Mouse (Mus musculus) liver, embryonic 13.5 days (tissue): ENCODE measurements around the gene Magi3. TPM values are rescaled to one million over a fixed set of nuclear protein-coding genes. Genes with fewer than 3 reads are reported as not detected.

Source experiments
- ATAC-seq: fragments of 200-750 bp; cut with Nextera tagmentation; 2 replicates; pipeline ENCODE4 v1.8.0; 2017; ENCODE audit warnings: low read depth, mild to moderate bottlenecking, moderate number of reproducible peaks, moderate library complexity
- DNase-seq: peaks from one replicate; pipeline ENCODE4 v3.0.0; 2022
- H3K27ac ChIP-seq: fragments of 300-500 bp; sonication (generic); 2 replicates; pipeline ENCODE4 v1.5.1; 2015; ENCODE audit warnings: moderate library complexity, mild to moderate bottlenecking, inconsistent platforms
- H3K27me3 ChIP-seq: fragments of 300-500 bp; sonication (generic); 2 replicates; pipeline ENCODE4 v1.6.1; 2015; ENCODE audit warnings: mild to moderate bottlenecking, inconsistent platforms
- H3K36me3 ChIP-seq: fragments of 300-500 bp; sonication (generic); 2 replicates; pipeline ENCODE4 v1.6.1; 2015; ENCODE audit warnings: mild to moderate bottlenecking, inconsistent platforms
- H3K4me1 ChIP-seq: fragments of 300-500 bp; sonication (generic); replicated peaks from 2 replicates; pipeline ENCODE4 v1.6.1; 2015; ENCODE audit warnings: inconsistent platforms
- H3K4me2 ChIP-seq: fragments of 300-500 bp; sonication (generic); 2 replicates; pipeline ENCODE4 v1.6.1; 2015; ENCODE audit warnings: inconsistent platforms, mild to moderate bottlenecking, moderate library complexity
- H3K4me3 ChIP-seq: fragments of 300-500 bp; sonication (generic); replicated peaks from 2 replicates; pipeline ENCODE4 v1.5.1; 2015; ENCODE audit warnings: mild to moderate bottlenecking, inconsistent platforms
- H3K9ac ChIP-seq: fragments of 300-500 bp; sonication (generic); 2 replicates; pipeline ENCODE4 v1.6.1; 2015; ENCODE audit warnings: mild to moderate bottlenecking, inconsistent platforms
- H3K9me3 ChIP-seq: fragments of 300-500 bp; sonication (generic); replicated peaks from 2 replicates; pipeline ENCODE4 v1.6.1; 2016; ENCODE audit warnings: inconsistent platforms
- WGBS: fragments of 180-500 bp; shearing (Covaris S2); methylation state at CpG from one replicate; pipeline ENCODE4 v1.1.7; 2015; ENCODE audit not compliant: insufficient replicate concordance; 5-methylcytosine and 5-hydroxymethylcytosine counted together
- polyA plus RNA-seq: library from polyadenylated mRNA; unstranded; fragments of >200 nt; fragmentation: Nextera tagmentation; extraction: Ambion mirVana; gene quantifications from 2 replicates; pipeline ENCODE4 v1.2.1, GENCODE M21; 2015

The Magi3 gene
- polyA plus RNA-seq, 1 experiment from 2014 or later = 1.2 TPM

DNA sequence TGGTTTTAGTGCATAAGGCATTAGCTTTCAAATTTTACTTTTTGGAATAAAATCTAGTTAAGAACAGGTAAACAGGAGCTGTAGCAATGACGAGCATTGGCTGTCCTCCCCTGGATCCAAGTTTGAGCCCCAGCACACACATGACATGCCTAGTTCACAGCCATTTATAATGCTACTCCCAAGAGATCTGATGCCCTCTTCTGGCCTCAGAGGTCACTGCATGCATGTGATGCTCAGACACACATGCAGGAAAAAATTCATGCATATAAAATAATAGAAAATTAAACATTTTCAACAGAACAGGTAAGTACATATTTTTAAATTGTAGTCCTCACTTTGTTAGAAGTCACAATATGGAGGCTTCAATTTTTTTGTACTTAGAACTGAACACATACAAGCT is 115.2 kb downstream of the Magi3 start:
- H3K4me3 ChIP-seq = no peak overlapping the region
- H3K27ac ChIP-seq = no peak overlapping the region
- no peaks in the 10 kb centered on the region for H3K9me3 ChIP-seq
- no peaks in the 10 kb centered on the region for H3K36me3 ChIP-seq
- 26% methylated on average over 1 of the region's 1 CpGs for WGBS
- no peaks in the 10 kb centered on the region for H3K27me3 ChIP-seq
- no peak overlapping the region for H3K9ac ChIP-seq
- no peak overlapping the region for H3K4me2 ChIP-seq
- H3K4me1 ChIP-seq = no peaks in the 10 kb centered on the region
- DNase-seq (peak; percentile 8), ATAC-seq (no peak)

DNA sequence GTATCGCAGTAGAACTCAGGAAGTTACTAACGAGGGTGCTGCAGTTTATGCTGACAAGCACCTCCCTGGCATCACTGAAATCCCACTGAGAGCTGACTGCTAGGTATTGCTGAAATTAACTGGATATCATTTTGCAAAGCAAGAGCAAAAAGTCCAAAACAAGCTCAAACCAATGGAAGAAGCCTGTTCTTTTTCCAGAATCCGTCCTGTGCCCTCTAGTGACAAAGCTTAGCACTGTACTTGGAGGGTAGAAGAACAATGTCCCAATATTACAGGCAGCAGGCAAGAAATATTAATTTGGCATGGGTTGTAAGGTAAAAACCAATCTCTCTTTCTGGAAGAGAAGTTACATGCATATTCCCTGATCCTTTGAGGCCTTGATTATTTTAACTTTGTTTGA is 118.5 kb downstream of the Magi3 start:
- H3K9me3 ChIP-seq = no peaks in the 10 kb centered on the region
- DNase-seq = no peak
- ATAC-seq = no peak
- no peaks in the 10 kb centered on the region for H3K4me1 ChIP-seq
- no peaks in the 10 kb centered on the region for H3K27me3 ChIP-seq
- H3K36me3 ChIP-seq = no peaks in the 10 kb centered on the region
- no peak overlapping the region for H3K9ac ChIP-seq
- 63% methylated on average over 3 of the region's 3 CpGs for WGBS
- H3K4me3 ChIP-seq = no peak overlapping the region
- H3K4me2 ChIP-seq = no peak overlapping the region
- no peak overlapping the region for H3K27ac ChIP-seq

DNA sequence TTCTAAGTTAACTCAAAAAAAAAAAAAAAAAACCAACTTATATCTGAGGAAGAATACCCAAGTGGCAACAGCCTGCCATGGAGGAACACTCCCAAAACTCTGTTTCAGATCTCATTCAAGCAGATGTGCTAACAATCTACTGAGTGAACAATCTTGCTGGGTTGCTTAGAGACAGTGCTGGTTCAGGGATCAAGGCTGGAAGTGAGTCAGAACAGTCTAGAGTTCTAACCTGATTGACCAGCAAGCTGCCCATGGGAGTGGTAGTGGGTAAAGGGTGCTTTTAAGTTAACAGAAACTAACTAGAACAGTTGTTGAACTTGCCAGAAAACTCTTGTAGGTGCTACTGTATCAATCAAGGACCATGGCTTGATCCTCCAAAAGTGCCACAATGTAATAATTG is 118.9 kb downstream of the Magi3 start:
- no peak overlapping the region for H3K4me3 ChIP-seq
- DNase-seq (no peak), ATAC-seq (no peak)
- no peak overlapping the region for H3K9ac ChIP-seq
- no peak overlapping the region for H3K27ac ChIP-seq
- H3K36me3 ChIP-seq = no peaks in the 10 kb centered on the region
- no peaks in the 10 kb centered on the region for H3K27me3 ChIP-seq
- H3K4me2 ChIP-seq = no peak overlapping the region
- H3K4me1 ChIP-seq = no peaks in the 10 kb centered on the region
- H3K9me3 ChIP-seq = no peaks in the 10 kb centered on the region

GRCm38 (mm10) chr3:104095936-104096335 is 124.2 kb downstream of the Magi3 start:
- no peak for DNase-seq
- Histone ChIP-seq H3K36me3 (peaks cover 3% of the 10 kb centered on the region; the same call in 1 of the 2 replicates), H3K27ac (no peak overlapping the region), H3K9ac (no peak overlapping the region), H3K4me2 (no peak overlapping the region), H3K27me3 (no peaks in the 10 kb centered on the region), H3K4me1 (no peaks in the 10 kb centered on the region), H3K9me3 (no peaks in the 10 kb centered on the region), H3K4me3 (no peak overlapping the region)
- 67% methylated on average over 3 of the region's 3 CpGs for WGBS
- ATAC-seq = no peak

DNA sequence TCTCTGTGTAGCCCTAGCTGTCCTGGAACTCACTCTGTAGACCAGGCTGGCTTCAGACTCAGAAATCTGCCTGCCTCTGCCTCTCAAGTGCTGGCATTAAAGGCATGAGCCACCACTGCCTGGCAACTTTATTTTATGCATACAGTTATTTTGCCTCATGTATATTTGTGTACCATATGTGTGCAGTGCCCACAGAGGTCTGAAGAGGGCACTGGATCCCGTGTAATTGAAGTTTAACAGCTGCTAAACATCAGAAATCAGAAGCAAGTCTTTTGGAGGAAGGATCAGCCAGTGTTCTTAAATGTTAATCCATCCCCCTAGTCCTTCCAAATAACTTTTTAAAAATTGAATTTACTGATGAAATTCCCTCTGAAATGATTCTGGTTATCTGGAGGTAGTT is 125.5 kb downstream of the Magi3 start:
- no peaks in the 10 kb centered on the region for H3K27me3 ChIP-seq
- H3K4me3 ChIP-seq = no peak overlapping the region
- H3K9me3 ChIP-seq = no peaks in the 10 kb centered on the region
- H3K9ac ChIP-seq = no peak overlapping the region
- H3K4me1 ChIP-seq = no peaks in the 10 kb centered on the region
- H3K27ac ChIP-seq = no peak overlapping the region
- no peak for DNase-seq
- 63% methylated on average over 1 of the region's 1 CpGs for WGBS
- H3K36me3 ChIP-seq = peaks cover 3% of the 10 kb centered on the region; the same call in 1 of the 2 replicates
- ATAC-seq = no peak
- H3K4me2 ChIP-seq = no peak overlapping the region

DNA sequence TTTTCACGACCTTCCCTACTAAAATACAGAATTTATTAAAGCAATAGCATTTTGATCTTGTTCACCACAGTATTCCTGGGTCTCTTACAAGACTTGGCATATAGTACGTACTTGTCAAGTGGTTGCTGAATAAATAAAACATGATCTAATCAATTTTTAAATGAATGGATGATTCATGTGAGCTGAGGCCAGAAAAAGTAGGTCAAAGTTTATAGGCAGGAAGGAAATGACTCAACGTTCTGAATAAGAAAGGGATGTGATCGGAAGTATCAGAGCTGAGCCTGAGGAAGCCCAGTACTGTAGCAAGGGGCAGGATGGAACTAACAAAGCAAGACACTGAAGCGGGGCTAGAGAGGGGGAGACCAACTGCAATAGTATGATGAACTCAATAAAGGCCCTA is 127.4 kb downstream of the Magi3 start:
- H3K4me3 ChIP-seq = no peak overlapping the region
- no peak for ATAC-seq
- no peak overlapping the region for H3K9ac ChIP-seq
- H3K4me2 ChIP-seq = no peak overlapping the region
- 48% methylated on average over 5 of the region's 5 CpGs for WGBS
- no peaks in the 10 kb centered on the region for H3K4me1 ChIP-seq
- no peaks in the 10 kb centered on the region for H3K27me3 ChIP-seq
- H3K36me3 ChIP-seq = peaks cover 3% of the 10 kb centered on the region; the same call in 1 of the 2 replicates
- no peaks in the 10 kb centered on the region for H3K9me3 ChIP-seq
- no peak overlapping the region for H3K27ac ChIP-seq
- DNase-seq = no peak

DNA sequence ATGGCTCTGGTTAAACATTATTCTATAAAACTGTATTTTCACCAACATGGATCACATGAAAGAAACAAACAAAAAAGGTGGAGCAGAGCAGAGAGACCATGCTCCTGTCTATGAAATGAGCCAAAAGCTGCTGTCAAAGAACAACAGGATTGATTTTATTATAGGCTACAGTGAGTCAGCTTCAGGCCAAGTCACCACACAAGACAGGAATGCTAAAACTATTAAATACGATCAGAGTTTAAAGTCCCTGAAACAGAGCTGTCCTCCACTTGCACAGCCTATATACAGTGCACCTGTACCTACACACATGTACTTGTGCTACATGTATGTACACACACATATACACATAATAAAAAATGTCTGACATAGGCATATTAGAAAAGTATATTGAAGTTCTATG is 138.1 kb downstream of the Magi3 start:
- H3K27ac ChIP-seq = no peak overlapping the region
- H3K4me1 ChIP-seq = no peaks in the 10 kb centered on the region
- H3K4me2 ChIP-seq = no peak overlapping the region
- H3K9ac ChIP-seq = no peak overlapping the region
- H3K9me3 ChIP-seq = no peaks in the 10 kb centered on the region
- no peaks in the 10 kb centered on the region for H3K36me3 ChIP-seq
- ATAC-seq = no peak
- DNase-seq = no peak
- no peak overlapping the region for H3K4me3 ChIP-seq
- 66% methylated on average over 1 of the region's 1 CpGs for WGBS
- H3K27me3 ChIP-seq = no peaks in the 10 kb centered on the region

GRCm38 (mm10) chr3:104078725-104079124 is 141.4 kb downstream of the Magi3 start:
- no peak for ATAC-seq
- Histone ChIP-seq H3K4me3 (no peak overlapping the region), H3K27me3 (no peaks in the 10 kb centered on the region), H3K27ac (no peak overlapping the region), H3K9ac (no peak overlapping the region), H3K9me3 (no peaks in the 10 kb centered on the region), H3K4me1 (no peaks in the 10 kb centered on the region), H3K36me3 (no peaks in the 10 kb centered on the region), H3K4me2 (no peak overlapping the region)
- no peak for DNase-seq

GRCm38 (mm10) chr3:104069395-104069794 is 150.8 kb downstream of the Magi3 start:
- no peak overlapping the region for H3K4me2 ChIP-seq
- no peak overlapping the region for H3K27ac ChIP-seq
- ATAC-seq = peak; percentile 53; the same call in 1 of the 2 replicates
- H3K9ac ChIP-seq = no peak overlapping the region
- no peak overlapping the region for H3K4me3 ChIP-seq
- H3K36me3 ChIP-seq = peaks cover 4% of the 10 kb centered on the region; the same call in 1 of the 2 replicates
- no peaks in the 10 kb centered on the region for H3K27me3 ChIP-seq
- H3K4me1 ChIP-seq = peaks cover 11% of the 10 kb centered on the region
- no peak for DNase-seq
- H3K9me3 ChIP-seq = no peaks in the 10 kb centered on the region

DNA sequence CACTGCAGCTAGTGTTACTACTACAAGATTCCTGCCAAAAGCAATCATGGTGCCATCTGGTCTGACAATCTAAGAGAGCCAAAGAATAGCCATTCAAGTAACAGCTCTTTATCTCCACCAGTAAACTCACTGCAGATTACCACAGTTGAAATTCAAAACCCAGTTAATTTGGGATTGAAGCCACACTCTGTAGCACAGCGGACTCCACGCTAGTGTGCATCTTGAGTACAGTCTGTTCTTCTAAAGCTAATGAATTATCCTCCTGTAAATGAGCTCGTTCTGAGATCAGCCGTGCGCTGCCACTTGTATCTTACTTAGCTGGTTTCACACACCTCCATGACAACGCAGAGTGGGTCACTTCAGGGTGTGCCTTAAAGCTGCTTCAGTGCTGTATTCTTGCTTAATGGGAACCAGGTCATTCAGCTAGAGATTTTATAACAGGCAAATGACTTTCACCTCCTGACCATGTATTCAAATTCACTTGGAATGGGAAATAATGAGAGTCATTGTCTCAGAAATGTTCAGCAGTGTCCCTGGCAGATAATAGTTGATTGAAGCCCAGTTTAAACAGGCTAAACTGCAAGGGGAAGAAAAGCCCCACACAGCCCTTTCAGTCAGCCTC is 161.1 kb downstream of the Magi3 start:
- no peak overlapping the region for H3K9ac ChIP-seq
- no peak overlapping the region for H3K4me2 ChIP-seq
- H3K36me3 ChIP-seq = no peaks in the 10 kb centered on the region; the same call in 1 of the 2 replicates
- H3K4me1 ChIP-seq = no peaks in the 10 kb centered on the region
- no peaks in the 10 kb centered on the region for H3K9me3 ChIP-seq
- H3K27ac ChIP-seq = no peak overlapping the region
- no peak overlapping the region for H3K4me3 ChIP-seq
- H3K27me3 ChIP-seq = no peaks in the 10 kb centered on the region
- WGBS = 78% methylated on average over 6 of the region's 6 CpGs
- DNase-seq (no peak), ATAC-seq (no peak)

DNA sequence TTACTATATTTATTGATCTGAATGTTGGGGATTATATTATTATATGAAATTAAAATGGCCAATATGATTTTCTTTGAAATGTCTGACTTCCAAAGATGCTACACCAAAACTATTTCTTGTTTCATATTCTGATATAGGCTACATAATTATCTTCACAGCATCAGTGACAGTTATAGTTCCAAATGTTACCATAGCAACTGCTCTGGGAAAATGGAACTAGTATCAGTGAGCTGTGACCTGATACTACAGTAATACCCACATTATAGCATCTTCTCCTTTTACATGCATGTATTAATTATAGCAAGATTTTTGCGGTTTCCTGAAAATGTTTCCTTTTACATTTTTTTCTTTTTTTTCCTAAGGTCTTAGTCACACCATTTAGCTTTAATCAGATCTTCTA is 187.4 kb downstream of the Magi3 start:
- Histone ChIP-seq H3K9ac (no peak overlapping the region), H3K36me3 (no peaks in the 10 kb centered on the region), H3K27me3 (no peaks in the 10 kb centered on the region), H3K4me3 (no peak overlapping the region), H3K27ac (no peak overlapping the region), H3K4me1 (peaks cover 4% of the 10 kb centered on the region), H3K4me2 (no peak overlapping the region), H3K9me3 (no peaks in the 10 kb centered on the region)
- 72% methylated on average over 1 of the region's 1 CpGs for WGBS
- DNase-seq (no peak), ATAC-seq (no peak)

GRCm38 (mm10) chr3:104032086-104032485 is 188.1 kb downstream of the Magi3 start:
- no peak for DNase-seq
- 26% methylated on average over 1 of the region's 1 CpGs for WGBS
- Histone ChIP-seq H3K9ac (no peak overlapping the region), H3K4me3 (no peak overlapping the region), H3K27ac (no peak overlapping the region), H3K4me2 (no peak overlapping the region), H3K4me1 (peaks cover 4% of the 10 kb centered on the region), H3K36me3 (no peaks in the 10 kb centered on the region), H3K27me3 (no peaks in the 10 kb centered on the region), H3K9me3 (no peaks in the 10 kb centered on the region)
- ATAC-seq = peak; percentile 54
